ENCODE assay signal across 13 mouse cellular contexts in the genomic region with DNA sequence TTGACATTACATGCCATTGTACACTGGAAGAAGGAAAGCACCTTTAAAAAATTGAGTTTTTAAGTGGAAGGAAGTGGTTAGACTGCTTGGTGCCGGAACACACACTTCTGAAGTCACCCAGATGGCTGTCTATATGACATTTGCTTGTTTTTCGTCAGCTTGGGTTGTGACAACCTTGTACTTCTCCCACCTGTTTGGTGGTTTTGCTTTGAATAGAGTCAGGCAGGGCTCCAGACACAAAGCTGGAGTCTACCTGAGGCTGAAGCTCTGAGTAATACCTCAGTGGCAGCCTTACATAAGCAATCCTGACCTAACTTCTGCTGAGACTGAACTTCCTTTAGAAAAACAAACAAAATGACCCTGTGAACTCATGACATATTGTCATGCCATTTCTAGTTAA. TPM values are rescaled to one million over a fixed set of nuclear protein-coding genes. Genes with fewer than 3 reads are reported as not detected.
DNase-seq lines count a peak whose midpoint lies in the region; ATAC-seq lines count a peak whose summit lies in the region.
"Had no signal": no experiment of that assay in that cellular context is flagged by ENCODE, and none has a peak within 500 bp of the region (broad histone marks: within the 10 kb centered on the region; RNA-seq: fewer than 3 reads in every experiment).

No protein-coding gene starts in this region.

- no peak for ATAC-seq in erythroblast, adult 5-6 weeks (replicated peaks; ENCODE audit: low FRiP score, poor library complexity, severe bottlenecking)
- ATAC-seq: forebrain, postnatal 0 days had no signal

- peak; percentile 2 for DNase-seq in lung, postnatal 14 days
- DNase-seq in lung, postnatal 10 days: no peak
- DNase-seq in brain, adult 2 months (ENCODE audit: low read depth, low spot score): peak; percentile 9
- DNase-seq in natural killer cell, adult 2 months (ENCODE audit: low spot score in 2 of 2): peak; percentile 79 to 80
- peak; percentile 51 to 70 for DNase-seq in thymus, postnatal 36 days
- no peak for DNase-seq in adrenal gland, postnatal 36 days
- DNase-seq in frontal cortex, postnatal 10 days (ENCODE audit: low spot score in 2 of 2): no peak
- DNase-seq: forebrain, postnatal 0 days; lung, embryonic 14.5 days; midbrain, embryonic 14.5 days; retina, postnatal 1 day had no signal

RNA-seq across cellular contexts. Expression of gene Dthd1, which starts 44.7 kb away (rescaled TPM):
- total RNA-seq in adrenal gland, postnatal 36 days (2021): not detected
- not detected in 2 replicates for total RNA-seq in erythroblast, adult 5-6 weeks (2015; ENCODE audit: low replicate concordance)
- total RNA-seq in erythroblast, adult 5-6 weeks (2017; ENCODE audit: low replicate concordance): not detected in 2 replicates
- total RNA-seq: adrenal gland, adult 18-20 months had no signal

Comparison
In these comparisons a context has a peak if more than half of its experiments do, and no peak if none do; other contexts are left out.
1. DNase-seq: peak in lung, postnatal 14 days (single experiment), brain, adult 2 months (single experiment), natural killer cell, adult 2 months (2 of 2) and thymus, postnatal 36 days (2 of 2); none in lung, postnatal 10 days (single experiment), adrenal gland, postnatal 36 days (0 of 2) and frontal cortex, postnatal 10 days (0 of 2).